Mouse (Mus musculus) embryonic facial prominence, embryonic 10.5 days (tissue): ENCODE results near the gene Prpf8. TPM values are rescaled to one million over a fixed set of nuclear protein-coding genes. Genes with fewer than 3 reads are reported as not detected.

Source experiments
- DNase-seq: peaks from one replicate; pipeline ENCODE4 v3.0.0-alpha.2; 2017; ENCODE audit warnings: low spot score
- H3K27ac ChIP-seq: fragments of 300-500 bp; sonication (generic); replicated peaks from 2 replicates; pipeline ENCODE4 v1.5.1; 2016; ENCODE audit warnings: mild to moderate bottlenecking
- H3K27me3 ChIP-seq: fragments of 300-500 bp; sonication (generic); replicated peaks from 2 replicates; pipeline ENCODE4 v1.6.1; 2016; ENCODE audit warnings: low read depth, mild to moderate bottlenecking; ENCODE audit not compliant: poor library complexity, severe bottlenecking
- H3K36me3 ChIP-seq: fragments of 300-500 bp; sonication (generic); replicated peaks from 2 replicates; pipeline ENCODE4 v1.6.1; 2016; ENCODE audit warnings: mild to moderate bottlenecking, moderate library complexity
- H3K4me1 ChIP-seq: fragments of 300-500 bp; sonication (generic); 2 replicates; pipeline ENCODE4 v1.6.1; 2016
- H3K4me3 ChIP-seq: fragments of 300-500 bp; sonication (generic); 2 replicates; pipeline ENCODE4 v1.5.1; 2016; ENCODE audit warnings: mild to moderate bottlenecking, moderate library complexity
- H3K9me3 ChIP-seq: fragments of 300-500 bp; sonication (generic); 2 replicates; pipeline ENCODE4 v1.6.1; 2016; ENCODE audit warnings: mild to moderate bottlenecking
- WGBS: fragments of 180-500 bp; shearing (Covaris S2); methylation state at CpG from one replicate; pipeline ENCODE4 v1.1.7; 2016; 5-methylcytosine and 5-hydroxymethylcytosine counted together
- polyA plus RNA-seq: library from polyadenylated mRNA; unstranded; fragments of >200 nt; fragmentation: Nextera tagmentation; extraction: Ambion mirVana; gene quantifications from 2 replicates; pipeline ENCODE4 v1.2.1, GENCODE M21; 2016

Gene Prpf8
- polyA plus RNA-seq, 1 experiment from 2014 or later: 74.0 TPM

DNA sequence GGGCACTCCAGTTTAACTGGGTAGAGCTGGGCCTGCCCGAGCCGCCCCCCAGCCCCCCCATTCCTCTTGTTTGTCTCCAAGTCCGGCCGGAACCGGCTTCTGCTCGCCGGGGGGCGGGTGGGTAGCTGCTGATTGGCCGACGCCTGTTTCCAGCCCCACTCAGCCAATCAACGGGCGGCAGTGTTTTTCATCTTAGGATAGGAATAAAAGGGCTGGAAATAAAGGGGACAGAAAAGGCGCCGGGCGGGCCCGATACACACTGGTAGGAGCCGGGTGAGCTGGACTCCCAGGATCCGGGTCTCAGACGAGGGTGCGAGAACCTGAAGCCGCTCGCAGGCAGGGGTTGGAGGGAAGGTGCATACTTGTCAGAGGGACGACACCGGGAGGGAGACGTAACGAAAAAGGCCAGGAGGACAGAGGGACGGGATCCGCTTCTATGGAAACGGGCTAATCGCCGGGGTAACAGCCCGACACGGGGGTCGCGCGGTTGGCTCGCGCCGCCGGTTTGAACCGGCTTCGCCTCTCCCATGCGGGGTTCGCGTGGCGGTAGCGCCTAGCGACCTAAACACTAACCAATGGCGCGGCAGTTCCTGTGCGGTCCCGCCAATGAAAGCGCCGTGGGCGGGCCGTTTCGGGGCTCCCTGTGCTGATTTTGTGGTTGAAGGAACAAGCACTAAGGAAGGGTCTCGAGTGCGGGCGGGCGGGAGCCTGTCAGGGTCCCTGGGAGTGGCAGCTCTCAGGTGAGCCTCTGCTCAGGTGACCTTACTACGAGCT lies 45.0 kb downstream of the Prpf8 start, which contains the start of gene Slc43a2:
Gene Slc43a2 (plus strand): TSS at position 226 of the 774 bp plus-strand sequence.
- WGBS: under 1% methylated on average over 62 of the region's 62 CpGs
- Histone ChIP-seq H3K4me3 (peak within 1 kb of the TSS; percentile 69), H3K36me3 (no peaks in the 10 kb centered on the region), H3K4me1 (peaks cover 24% of the 10 kb centered on the region), H3K27me3 (peaks cover 12% of the 10 kb centered on the region; the same call in 1 of the 2 replicates), H3K9me3 (no peaks in the 10 kb centered on the region), H3K27ac (peak within 1 kb of the TSS; percentile 96)
- DNase-seq: peak; percentile 98

DNA sequence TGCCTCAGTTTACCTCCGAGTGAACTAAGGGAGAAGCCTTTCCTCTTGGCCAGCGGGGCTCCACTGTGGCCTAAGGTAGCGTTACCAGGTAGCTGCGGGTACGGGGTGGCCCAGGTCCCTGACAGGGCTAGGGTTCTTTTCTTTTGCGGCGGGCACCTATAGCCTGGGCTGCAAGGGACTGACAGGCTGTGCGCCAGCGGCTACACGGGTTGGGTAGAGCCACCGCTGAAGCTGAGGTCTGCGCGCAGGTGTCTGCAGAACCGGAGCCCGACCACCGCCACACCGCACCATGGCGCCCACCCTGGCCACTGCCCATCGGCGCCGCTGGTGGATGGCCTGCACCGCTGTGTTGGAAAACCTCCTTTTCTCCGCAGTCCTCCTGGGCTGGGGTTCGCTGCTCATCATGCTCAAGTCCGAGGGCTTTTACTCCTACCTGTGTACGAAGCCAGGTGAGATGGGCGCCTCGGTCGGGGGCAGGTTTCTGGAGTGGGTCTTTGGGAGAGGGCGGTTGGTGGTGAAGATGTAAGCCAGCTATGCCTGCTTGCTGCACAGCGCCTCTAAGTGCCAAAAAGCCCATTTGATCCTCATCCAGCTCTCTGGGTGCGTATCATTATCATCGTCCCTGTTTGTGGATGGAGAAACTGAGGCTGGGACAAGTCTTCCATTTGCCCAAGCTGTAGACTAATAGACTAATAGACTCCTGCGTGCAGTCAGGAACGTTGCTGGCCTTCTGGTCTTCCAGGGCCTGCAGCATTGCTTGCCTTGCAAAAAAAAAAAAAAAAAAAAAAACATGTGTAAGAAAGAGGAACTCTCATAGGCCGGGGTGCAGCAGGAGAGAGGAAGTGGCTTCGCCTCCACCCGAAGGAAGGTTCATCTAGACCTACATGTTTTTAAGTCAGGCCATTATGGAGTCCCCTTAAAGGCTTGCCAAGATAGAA lies 46.0 kb downstream of the Prpf8 start:
- peak; percentile 47 for DNase-seq
- Histone ChIP-seq H3K9me3 (no peaks in the 10 kb centered on the region), H3K27ac (peak overlapping the region; percentile 96), H3K4me3 (peak overlapping the region; percentile 69), H3K36me3 (no peaks in the 10 kb centered on the region), H3K4me1 (peaks cover 28% of the 10 kb centered on the region), H3K27me3 (peaks cover 12% of the 10 kb centered on the region; the same call in 1 of the 2 replicates)
- 16% methylated on average over 38 of the region's 38 CpGs for WGBS

DNA sequence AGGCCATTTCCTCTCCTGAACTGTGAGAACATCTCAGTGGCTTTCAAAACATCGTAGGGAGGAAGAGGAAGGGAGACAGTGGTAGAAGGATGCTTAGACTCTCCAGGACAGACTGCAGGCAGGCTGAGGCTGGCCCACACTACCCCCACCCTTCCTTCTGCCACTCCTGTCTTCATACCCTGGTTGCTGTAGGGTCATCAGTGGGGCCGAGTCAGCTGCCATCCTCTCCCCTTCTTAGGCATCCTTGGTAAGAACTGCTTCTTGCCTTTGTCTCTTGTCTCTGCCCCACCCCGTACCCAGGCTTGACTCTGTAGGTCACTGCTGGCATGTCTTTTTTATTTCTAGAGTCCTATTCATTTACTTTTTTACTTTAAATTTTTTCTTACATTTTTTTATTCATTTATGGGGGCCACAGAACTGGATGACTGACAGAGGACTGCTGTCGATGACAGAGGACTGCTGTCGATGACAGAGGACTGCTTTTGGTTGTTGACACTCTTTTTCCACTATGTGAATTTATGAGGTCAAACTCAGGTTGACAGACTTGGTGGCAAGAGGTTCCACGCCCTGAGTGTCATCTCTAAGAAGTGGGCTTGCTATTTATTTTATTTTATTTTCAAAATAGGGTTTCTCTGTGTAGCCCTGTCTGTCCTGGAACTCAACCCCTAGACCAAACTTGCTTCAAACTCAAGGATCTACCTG lies 46.8 kb downstream of the Prpf8 start:
- H3K27ac ChIP-seq: peak overlapping the region; percentile 21; the same call in 1 of the 2 replicates
- no peak for DNase-seq
- WGBS: 81% methylated on average over 6 of the region's 6 CpGs
- H3K9me3 ChIP-seq: no peaks in the 10 kb centered on the region
- peaks cover 37% of the 10 kb centered on the region for H3K4me1 ChIP-seq
- H3K4me3 ChIP-seq: peak overlapping the region; percentile 69
- H3K27me3 ChIP-seq: peaks cover 12% of the 10 kb centered on the region; the same call in 1 of the 2 replicates
- H3K36me3 ChIP-seq: no peaks in the 10 kb centered on the region

- peaks cover 41% of the 10 kb centered on the region for H3K4me1 ChIP-seq
- WGBS: 47% methylated on average over 4 of the region's 4 CpGs
- no peak overlapping the region for H3K27ac ChIP-seq
- no peak overlapping the region for H3K4me3 ChIP-seq
- H3K36me3 ChIP-seq: no peaks in the 10 kb centered on the region
- peaks cover 12% of the 10 kb centered on the region; the same call in 1 of the 2 replicates for H3K27me3 ChIP-seq
- no peaks in the 10 kb centered on the region for H3K9me3 ChIP-seq
- no peak for DNase-seq
Observed at GRCm38 (mm10) chr11:75534286-75535033, 47.8 kb downstream of the Prpf8 start.

DNA sequence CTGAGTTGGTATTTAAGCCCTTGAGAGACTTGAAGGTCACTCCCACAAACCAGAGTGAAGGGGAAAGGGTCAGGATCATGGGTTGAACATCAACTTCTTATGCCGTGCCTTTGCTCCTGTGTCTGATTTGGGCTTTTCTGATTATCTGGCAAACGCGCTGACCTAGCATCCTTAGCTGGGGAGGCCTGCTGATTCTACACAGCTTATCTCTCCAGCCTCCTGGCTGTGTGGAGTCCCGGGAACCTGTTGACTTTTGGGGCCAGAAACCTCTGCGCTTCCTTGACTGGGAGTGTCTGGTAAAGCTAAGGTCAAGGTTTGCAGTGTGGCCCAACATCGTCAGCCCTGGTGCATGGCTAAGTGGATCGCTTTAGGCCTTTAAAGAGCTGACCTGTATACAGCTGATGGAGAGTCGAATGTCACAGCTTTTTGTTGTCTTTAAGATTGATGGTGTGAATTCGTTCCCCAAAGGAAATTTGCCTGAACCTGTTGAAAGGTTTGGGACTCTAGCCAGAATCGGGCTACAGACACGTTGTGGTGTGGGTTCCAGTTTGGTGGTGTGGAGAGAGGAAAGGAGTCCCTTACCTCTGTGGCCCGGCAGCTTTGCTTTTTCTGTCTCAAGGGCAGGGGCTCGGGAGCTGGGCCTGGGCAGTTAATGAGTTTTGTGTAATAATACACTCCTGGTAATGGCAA lies 48.6 kb downstream of the Prpf8 start:
- Histone ChIP-seq H3K27ac (no peak overlapping the region), H3K4me3 (no peak overlapping the region), H3K36me3 (no peaks in the 10 kb centered on the region), H3K4me1 (peaks cover 43% of the 10 kb centered on the region), H3K27me3 (peaks cover 12% of the 10 kb centered on the region; the same call in 1 of the 2 replicates), H3K9me3 (no peaks in the 10 kb centered on the region)
- DNase-seq: no peak
- 58% methylated on average over 13 of the region's 13 CpGs for WGBS

DNA sequence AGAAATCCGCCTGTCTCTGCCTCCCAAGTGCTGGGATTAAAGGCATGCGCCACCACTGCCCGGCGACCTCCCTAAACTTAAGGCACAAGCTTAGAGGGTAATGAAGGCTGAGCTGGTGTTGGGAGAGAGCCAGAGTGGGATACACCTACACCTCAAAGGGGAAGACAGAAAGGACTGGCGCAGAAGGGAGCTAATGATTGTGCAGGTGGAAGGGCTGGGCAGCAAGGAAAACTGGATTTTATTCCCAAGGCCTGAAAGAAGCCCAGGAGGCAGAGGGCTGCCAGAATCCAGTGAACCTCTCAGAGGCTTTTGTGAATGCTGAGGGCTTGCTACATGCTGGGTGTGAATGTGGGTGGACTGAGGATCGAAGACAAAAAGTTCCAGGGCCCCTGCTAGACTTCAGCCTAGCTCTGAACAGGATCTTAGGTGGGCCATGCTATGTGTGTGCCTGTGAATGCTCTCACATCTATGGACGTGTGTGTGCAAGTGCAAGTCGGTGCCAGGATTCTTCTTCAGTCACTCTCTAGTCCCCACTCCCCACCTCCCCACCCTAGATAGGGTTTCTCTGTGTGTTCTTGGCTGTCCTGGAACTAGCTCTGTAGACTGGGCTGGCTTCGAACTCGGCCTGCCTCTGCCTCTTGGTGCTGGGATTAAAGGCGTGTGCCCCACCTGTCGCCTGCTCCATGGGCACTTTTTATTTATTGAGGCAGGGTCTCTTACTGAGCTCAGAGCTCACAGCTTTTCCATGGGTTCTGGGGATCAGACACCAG lies 49.8 kb downstream of the Prpf8 start:
- 92% methylated on average over 12 of the region's 12 CpGs for WGBS
- peaks cover 52% of the 10 kb centered on the region for H3K4me1 ChIP-seq

GRCm38 (mm10) chr11:75537025-75537414 lies 50.4 kb downstream of the Prpf8 start:
- DNase-seq: no peak

More for the DNA sequence above, 49.8 kb downstream of the Prpf8 start:
- Histone ChIP-seq H3K4me3 (no peak overlapping the region), H3K27ac (no peak overlapping the region), H3K27me3 (peaks cover 12% of the 10 kb centered on the region; the same call in 1 of the 2 replicates), H3K36me3 (no peaks in the 10 kb centered on the region), H3K9me3 (no peaks in the 10 kb centered on the region)
- no peak for DNase-seq

DNA sequence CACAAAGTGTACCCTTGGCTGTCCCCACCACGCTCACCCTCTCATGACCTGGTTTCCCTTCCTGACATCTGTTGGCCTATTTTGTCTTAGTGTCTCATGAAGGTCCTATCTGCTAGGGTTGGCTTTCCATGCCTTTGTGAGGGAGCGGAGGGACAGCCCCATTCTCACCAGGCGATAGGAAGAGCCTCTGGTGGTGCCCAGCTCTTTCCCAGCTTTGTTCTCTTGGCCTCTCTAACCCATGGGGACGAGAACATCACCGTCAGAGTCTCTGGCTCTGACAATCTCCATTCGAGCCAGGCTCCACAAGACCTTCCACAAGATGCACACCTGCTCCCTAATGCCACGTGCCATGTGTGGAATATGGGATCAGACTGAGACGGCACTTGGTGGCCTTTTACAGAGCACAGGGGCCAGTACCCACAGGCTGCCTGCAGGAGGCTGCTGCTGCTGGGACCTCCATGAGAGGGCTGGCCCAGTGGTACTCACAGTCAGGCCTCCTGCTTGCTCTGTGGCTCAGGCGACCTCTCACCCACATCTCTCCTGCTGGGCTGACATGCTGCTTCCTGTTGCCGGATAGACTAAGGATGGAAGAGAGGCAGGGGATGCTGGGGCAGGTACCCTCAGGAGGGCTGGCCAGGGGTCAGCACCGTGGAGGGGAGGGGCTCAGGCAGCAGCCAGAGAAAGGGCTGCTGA lies 51.0 kb downstream of the Prpf8 start:
- 49% methylated on average over 11 of the region's 11 CpGs for WGBS

More at GRCm38 (mm10) chr11:75537025-75537414, 50.4 kb downstream of the Prpf8 start:
- 86% methylated on average over 8 of the region's 8 CpGs for WGBS
- Histone ChIP-seq H3K36me3 (no peaks in the 10 kb centered on the region), H3K4me3 (no peak overlapping the region), H3K27ac (no peak overlapping the region), H3K27me3 (peaks cover 12% of the 10 kb centered on the region; the same call in 1 of the 2 replicates), H3K9me3 (no peaks in the 10 kb centered on the region), H3K4me1 (peaks cover 47% of the 10 kb centered on the region)

GRCm38 (mm10) chr11:75538184-75538969 lies 51.8 kb downstream of the Prpf8 start:
- Histone ChIP-seq H3K36me3 (no peaks in the 10 kb centered on the region), H3K4me1 (peaks cover 38% of the 10 kb centered on the region), H3K9me3 (no peaks in the 10 kb centered on the region), H3K4me3 (0 out of 2 replicates have a peak overlapping the region, but pooled peaks have one; percentile 23), H3K27me3 (0 out of 2 replicates have a peak, but pooled peaks cover under 1% of the 10 kb centered on the region), H3K27ac (peak overlapping the region; percentile 76)
- WGBS: 52% methylated on average over 9 of the region's 9 CpGs
- DNase-seq: no peak

More for the DNA sequence above, 51.0 kb downstream of the Prpf8 start:
- Histone ChIP-seq H3K9me3 (no peaks in the 10 kb centered on the region), H3K27ac (peak overlapping the region; percentile 76), H3K36me3 (no peaks in the 10 kb centered on the region), H3K4me3 (0 out of 2 replicates have a peak overlapping the region, but pooled peaks have one; percentile 23), H3K27me3 (peaks cover 8% of the 10 kb centered on the region; the same call in 1 of the 2 replicates), H3K4me1 (peaks cover 41% of the 10 kb centered on the region)
- peak; percentile 44 for DNase-seq
